Mouse (Mus musculus): ENCODE results near the gene Pdss1.

Pdss1 gene

GRCm38 (mm10) chr2:22962242-22962641, 66.9 kb downstream of the Pdss1 start:
- no peak for DNase-seq

GRCm38 (mm10) chr2:22962970-22963369, 67.6 kb downstream of the Pdss1 start:
- DNase-seq: no peak

DNA sequence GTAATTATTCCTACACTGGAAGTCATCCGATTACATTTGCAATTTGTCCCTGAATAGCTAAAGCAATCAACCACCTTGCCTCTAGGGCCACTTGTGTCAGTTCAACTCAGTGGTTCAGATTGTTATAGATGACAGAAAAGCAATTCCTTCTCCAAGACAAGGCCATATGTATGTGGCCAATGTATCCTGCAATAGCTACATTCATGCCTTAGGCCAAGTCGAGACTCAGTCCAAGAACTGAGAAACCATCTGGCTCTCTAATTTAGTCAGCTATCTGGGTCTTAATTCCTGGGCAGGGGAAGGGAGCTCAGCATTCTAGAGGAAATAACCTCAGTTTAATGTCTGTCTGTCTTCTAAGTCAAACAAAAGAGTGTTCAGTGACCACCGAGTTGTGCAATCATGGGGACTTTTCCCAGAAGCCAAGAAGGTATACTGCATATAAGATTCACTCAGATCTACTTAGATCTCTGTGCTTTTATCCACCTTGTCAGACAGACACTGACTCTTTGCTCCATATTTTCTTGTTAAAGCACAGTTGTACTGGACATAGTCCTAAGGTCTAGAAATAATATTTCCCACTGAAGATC, 82.2 kb downstream of the Pdss1 start:
- peak; percentile 25 to 58 for DNase-seq

DNA sequence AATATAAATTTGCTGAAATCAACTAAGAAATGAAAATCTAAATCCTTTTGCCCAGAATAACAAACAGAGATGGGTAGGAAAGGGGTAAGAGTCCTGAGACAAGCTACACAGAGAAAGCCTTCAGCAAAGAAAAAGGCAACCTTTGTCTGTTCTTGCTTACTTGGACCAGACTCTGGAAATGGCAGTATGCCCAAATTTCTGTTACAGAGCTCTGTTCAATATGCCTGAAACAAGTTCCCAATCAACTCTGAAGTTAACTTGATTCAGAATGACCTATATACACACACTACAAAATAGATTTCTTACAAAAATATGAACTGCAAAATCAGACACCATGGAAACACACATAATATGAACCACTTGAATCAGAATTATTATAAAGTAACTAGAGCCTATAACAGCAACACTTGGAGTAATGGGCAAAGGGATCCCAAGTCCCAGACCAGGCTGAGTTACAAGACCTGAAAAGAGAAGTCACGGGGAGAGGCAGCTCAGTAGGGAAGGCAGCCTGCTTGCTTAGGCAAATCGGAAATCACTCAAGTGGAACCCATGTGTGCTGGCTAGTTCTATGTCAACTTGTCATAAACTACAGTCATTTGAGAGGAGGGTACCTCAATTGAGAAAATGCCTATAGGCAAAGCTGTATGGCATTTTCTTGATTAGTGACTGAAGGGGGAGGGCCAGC, 90.8 kb downstream of the Pdss1 start:
- peak in 1 of 2 experiments; percentile 15 for DNase-seq
